Mouse (Mus musculus): ENCODE measurements around the gene Gdpgp1.
A peak's percentile ranks its signal among the peaks of the same experiment; 100 is the strongest.

Gene Gdpgp1

DNA sequence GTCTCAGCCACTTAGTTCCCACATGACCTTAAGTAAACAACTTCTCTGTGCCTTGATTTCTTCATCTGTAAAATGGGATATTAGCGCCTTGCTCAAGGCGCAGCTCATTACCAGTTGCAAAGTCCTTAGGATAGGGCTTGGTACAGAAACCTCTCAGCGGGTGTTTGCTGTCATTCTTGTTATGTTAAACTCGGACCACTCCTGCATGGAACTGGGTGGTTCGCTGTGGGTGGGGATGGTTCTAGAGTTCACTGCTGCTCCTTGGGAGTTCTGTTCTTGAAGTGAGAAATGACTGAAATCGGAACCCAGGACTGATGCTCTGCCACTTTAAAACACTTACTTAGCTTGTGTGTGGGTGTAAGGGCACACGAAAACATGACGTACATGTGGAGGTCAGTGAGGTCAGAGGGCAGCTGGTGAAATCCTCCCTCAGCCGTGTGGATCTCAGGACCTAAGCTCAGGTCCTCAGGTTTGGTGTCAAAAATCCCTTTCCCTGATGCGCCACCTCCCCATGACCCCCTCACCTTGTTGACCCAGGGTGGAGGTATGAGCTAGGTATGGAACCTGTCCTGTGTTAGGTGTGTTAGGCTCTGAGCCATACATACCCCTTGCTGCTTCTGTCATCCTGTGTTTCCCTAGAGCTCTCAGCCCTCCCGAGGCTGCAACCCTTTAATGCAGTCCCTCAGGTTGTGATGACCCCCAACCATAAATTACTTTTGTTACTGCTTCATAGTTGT, 32.6 kb upstream of the Gdpgp1 start:
- no peak for DNase-seq

DNA sequence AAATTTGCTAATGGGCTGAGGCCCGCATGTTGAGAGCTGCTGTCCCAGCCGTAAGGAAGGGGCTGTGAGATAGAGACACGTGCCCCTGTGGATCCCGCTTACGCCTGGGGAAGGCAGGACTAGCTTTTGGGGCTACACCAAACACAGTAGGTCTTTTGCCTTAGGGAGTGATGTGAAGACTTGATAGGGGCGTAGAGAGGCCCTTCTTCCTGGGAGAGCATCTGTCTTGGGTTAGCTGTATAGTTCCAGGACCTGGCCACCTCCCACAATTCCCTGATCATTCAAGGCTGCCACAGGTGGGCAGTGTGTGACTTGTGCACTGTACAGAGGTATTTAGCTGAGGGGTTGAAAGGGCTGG, 32.1 kb upstream of the Gdpgp1 start:
- DNase-seq: no peak

GRCm38 (mm10) chr7:80200963-80201539, 31.6 kb upstream of the Gdpgp1 start:
- DNase-seq: no peak

GRCm38 (mm10) chr7:80201888-80202540, 30.7 kb upstream of the Gdpgp1 start:
- DNase-seq: peak; percentile 36 to 63

DNA sequence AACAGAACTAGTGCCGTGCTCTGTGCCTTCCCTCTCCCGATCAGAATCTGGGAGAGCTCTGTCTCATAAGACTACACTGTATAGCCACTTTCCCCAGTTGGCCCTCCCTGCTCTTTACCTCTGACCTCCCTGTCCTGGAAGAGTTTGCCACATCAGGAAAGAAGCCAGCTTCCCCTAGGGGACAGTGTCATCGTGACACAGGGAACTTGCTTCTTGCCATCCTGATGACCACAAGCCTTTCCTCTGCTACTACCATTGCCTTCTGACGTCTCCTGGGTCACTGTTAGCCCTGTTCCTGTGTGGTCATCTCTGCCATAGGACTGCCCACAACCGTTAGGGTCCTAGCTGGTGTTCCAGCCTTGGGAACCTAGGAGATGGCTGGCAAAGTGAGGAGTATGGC, 29.7 kb upstream of the Gdpgp1 start:
- no peak for DNase-seq

GRCm38 (mm10) chr7:80203638-80204096, 29.0 kb upstream of the Gdpgp1 start:
- no peak for DNase-seq

- DNase-seq: no peak
Observed at GRCm38 (mm10) chr7:80204362-80204761, 28.3 kb upstream of the Gdpgp1 start.

DNA sequence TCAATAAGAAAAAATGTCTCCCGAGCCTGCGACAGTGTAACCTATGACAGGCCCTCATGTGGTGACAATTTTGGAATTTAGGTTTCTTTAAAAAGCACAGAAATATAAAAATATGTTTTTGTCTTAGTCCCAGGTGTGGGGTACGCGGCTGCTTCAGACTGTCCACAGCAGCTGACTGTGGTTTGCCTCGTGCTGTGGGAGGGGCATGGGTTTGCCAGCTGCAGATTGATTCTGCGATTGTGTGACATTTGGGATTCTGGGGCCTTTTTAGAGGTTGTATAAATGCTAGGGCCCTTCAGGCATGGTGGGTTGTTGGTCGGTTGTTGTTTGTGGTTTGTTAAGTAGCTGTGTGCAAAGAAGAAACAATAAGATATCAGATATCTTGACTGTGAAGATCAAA, 27.7 kb upstream of the Gdpgp1 start:
- no peak for DNase-seq

DNA sequence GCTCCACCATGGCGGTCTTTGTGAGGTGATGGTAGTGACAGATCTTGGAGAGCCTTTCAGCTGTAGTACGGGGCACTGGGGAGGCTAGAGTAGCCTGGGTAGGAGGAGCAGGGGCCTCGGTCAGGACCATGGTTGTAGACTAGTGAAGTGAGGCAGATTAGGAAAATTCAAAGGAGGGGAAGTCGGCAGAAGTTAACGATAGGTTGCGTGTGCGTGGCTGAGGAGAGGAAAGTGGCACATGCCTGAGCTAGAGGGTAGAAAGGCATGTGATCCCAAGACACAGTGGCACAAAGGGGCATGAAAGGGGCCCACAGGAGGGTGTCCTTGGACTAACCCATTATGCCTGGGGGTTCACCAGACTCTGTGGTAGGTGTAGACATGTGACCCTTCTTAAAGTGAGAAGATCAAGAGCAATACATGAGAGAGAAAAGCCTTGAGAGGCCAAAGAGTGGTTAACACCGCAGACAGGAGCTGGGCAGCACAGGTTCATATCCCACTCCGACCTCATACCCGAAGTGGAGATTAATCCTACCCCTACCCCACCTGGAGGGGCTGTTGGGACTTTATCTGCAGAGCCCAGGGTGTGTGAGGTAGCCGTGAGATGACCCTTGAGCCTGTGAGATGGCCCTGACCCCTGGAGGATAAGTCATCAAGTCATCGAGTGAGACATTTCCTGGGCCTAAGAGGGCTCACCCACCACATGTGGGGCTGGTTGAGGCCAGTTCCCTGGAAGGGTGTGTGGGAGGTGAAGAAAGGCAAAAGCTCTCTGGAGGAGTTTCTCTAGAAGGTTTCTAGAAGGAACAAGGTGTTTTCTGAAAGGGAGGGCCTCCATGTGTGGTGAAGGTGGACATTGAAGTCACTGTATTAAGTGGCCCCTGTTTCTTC, 26.7 kb upstream of the Gdpgp1 start:
- DNase-seq: no peak

- DNase-seq: peak; percentile 61 to 90
Observed at GRCm38 (mm10) chr7:80207314-80207731, 25.3 kb upstream of the Gdpgp1 start.

- peak; percentile 51 to 76 for DNase-seq
Observed at GRCm38 (mm10) chr7:80208026-80208642, 24.5 kb upstream of the Gdpgp1 start.

- DNase-seq: peak; percentile 56 to 77
Observed at GRCm38 (mm10) chr7:80208738-80209430, 23.8 kb upstream of the Gdpgp1 start.

DNA sequence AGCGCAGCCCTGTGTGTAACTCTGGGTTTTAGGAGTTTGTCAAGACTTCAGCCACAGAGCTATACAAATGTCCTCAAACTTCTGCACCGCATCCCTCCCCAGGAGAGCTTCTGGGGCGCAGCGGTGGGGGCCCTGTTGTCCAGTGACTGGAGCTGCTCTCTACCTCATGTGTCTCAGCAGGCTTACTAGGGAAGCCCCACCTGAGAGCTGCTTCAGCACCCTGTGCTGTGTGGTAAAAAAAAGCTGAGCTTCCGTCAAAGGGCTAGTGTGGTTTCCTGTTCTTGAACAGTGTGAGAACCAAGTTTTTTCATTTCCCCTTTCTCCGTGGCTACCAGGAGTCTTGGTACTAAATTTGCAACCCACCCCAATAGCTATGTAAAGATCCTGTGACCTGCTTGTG, 23.0 kb upstream of the Gdpgp1 start:
- DNase-seq: peak in 1 of 2 experiments; percentile 29

GRCm38 (mm10) chr7:80210982-80211381, 21.7 kb upstream of the Gdpgp1 start:
- no peak for DNase-seq

DNA sequence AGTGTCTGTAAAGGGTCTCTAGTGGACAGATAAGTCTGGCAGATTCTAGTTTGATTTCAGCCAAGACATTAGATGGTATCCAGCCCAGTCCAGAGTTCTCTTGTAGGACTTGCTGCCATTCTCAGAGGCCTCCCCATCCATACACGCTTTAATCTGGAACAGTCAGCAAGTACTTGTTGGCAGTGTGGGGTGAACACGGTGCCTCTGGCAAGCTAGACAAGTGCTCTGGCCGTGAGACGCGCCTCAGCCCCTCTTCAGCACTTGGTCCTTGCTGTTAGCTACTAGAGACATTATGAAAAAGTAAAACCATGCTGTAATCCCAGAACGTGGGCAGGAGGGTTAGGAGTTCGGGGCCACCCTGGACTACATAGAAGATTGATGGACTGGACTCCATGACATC, 19.1 kb upstream of the Gdpgp1 start:
- no peak for DNase-seq

DNA sequence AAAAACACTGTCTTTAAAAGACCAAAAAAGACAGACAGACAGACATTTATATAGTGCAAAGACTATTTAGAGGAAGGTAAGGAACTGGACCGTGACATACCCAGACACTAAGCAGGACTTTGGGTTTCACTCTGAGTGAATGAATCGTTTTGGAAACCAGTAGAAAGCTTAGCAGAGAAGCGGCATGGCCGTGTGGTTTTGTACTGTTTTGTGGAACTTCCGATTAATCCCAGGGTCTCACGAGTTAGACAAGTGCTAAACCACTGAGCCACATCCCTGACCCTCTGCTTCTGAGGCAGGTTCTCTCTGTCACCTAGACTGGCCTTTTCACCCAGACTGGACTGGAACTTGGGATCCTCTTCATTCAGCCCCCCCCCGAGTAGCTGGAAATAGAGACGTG, 18.2 kb upstream of the Gdpgp1 start:
- no peak for DNase-seq

DNA sequence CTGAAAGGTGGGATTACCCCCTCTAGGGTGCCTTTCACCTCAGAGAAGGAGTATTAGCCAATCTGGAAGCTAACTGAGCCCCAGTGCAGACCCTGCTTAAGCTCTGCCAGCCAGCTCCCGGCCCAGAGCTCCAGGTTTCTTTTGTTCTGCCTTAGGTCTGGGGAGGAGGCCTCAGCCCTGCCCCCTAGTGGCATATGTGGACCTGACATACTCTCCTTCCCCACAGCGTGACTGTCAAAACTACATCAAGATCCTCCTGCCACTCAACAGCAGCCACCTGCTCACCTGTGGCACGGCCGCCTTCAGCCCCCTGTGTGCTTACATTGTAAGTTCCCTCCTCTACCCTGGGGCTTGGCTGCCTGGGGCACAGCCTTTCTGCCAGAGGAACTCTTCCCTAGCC, 17.3 kb upstream of the Gdpgp1 start:
- DNase-seq: peak; percentile 73 to 88

DNA sequence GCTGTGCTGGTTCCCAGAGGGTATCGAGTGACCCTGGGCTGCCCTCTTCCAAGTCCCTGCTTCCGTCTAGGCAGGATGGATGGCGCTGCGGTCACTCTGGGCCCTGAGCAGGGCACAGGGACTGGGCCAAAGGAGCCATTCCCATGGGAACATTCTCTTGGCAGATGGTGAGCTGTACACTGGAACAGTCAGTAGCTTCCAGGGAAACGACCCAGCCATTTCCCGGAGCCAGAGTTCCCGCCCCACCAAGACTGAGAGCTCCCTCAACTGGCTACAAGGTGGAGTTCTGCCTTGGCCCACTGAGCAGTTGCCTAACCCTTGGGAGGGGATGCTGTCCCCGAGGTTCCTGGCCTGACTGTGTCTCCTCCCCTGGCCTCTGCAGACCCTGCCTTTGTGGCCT, 16.1 kb upstream of the Gdpgp1 start:
- peak; percentile 59 to 78 for DNase-seq

DNA sequence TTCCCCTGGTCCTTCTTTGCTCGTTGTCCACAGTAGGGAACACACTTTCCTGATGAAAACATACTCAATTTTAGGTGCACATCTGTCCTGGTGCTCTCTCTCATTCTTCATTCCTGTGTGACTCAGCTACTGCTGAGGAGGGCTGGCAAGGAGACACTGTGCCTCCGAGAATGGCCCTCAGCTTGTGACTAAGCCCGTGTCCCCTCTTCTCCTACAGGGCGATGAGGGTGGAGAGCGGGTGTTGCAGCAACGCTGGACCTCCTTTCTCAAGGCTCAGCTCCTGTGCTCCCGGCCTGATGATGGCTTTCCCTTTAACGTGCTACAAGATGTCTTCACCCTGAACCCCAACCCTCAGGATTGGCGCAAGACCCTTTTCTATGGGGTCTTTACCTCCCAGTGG, 14.0 kb upstream of the Gdpgp1 start:
- no peak for DNase-seq

DNA sequence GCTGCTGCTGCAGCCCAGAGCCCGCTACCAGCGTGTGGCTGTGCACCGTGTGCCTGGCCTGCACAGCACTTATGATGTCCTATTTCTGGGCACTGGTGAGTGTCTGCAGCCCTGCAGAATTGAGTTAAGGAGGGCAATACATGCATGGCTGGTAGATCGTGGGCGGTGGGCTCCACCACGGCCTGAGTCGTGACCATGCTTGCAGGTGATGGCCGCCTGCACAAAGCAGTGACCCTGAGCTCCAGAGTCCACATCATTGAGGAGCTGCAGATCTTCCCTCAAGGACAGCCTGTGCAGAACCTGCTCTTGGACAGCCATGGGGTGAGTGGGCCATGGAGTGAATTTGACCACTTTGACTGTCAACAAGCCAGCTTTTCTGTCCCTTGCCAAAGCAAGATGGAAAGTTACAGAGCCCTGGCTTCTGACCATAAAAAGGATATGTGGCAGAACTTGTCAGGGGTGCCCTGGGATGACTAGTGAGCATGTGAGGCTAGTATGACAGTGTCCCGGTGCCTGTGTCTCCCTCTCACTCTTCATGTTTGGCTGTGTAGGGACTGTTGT, 12.3 kb upstream of the Gdpgp1 start:
- DNase-seq: no peak

GRCm38 (mm10) chr7:80221179-80221750, 11.4 kb upstream of the Gdpgp1 start:
- no peak for DNase-seq

All from kidney, postnatal 25 days (tissue).